Mouse (Mus musculus) lung, embryonic 14.5 days (tissue): ENCODE data around the gene Klhl12. TPM values are rescaled to one million over a fixed set of nuclear protein-coding genes. Genes with fewer than 3 reads are reported as not detected.
"Not testable (repeated sequence)": the region's sequence is repeated elsewhere in the genome, so short reads cannot be mapped to it uniquely, and the experiment has no call there.

Experiments used
- ATAC-seq: fragments of 200-750 bp; cut with Nextera tagmentation; 2 replicates; pipeline ENCODE4 v1.8.0; 2017; ENCODE audit warnings: mild to moderate bottlenecking, moderate TSS enrichment, moderate library complexity; ENCODE audit not compliant: insufficient read depth
- DNase-seq: peaks from one replicate; pipeline ENCODE4 v3.0.0-alpha.2; 2015
- H3K27ac ChIP-seq: fragments of 300-500 bp; sonication (generic); 2 replicates; pipeline ENCODE4 v1.5.1; 2014; ENCODE audit warnings: low read depth, mild to moderate bottlenecking, moderate library complexity
- H3K27me3 ChIP-seq: fragments of 300-500 bp; sonication (generic); 2 replicates; pipeline ENCODE4 v1.6.1; 2014; ENCODE audit warnings: low read length, control low read depth; ENCODE audit not compliant: insufficient read depth
- H3K36me3 ChIP-seq: fragments of 300-500 bp; sonication (generic); 2 replicates; pipeline ENCODE4 v1.6.1; 2014; ENCODE audit warnings: control low read depth; ENCODE audit not compliant: insufficient read depth
- H3K4me1 ChIP-seq: fragments of 300-500 bp; sonication (generic); 2 replicates; pipeline ENCODE4 v1.6.1; 2014; ENCODE audit warnings: antibody characterized with exemption, control low read depth; ENCODE audit not compliant: insufficient read depth
- H3K4me2 ChIP-seq: fragments of 300-500 bp; sonication (generic); 2 replicates; pipeline ENCODE4 v1.6.1; 2014; ENCODE audit warnings: mild to moderate bottlenecking
- H3K4me3 ChIP-seq: fragments of 300-500 bp; sonication (generic); 2 replicates; pipeline ENCODE4 v1.5.1; 2014; ENCODE audit warnings: low read depth, low read length
- H3K9ac ChIP-seq: fragments of 300-500 bp; sonication (generic); 2 replicates; pipeline ENCODE4 v1.6.1; 2014
- H3K9me3 ChIP-seq: fragments of 300-500 bp; sonication (generic); 2 replicates; pipeline ENCODE4 v1.6.1; 2016; ENCODE audit warnings: low read depth, low read length, control low read depth
- CTCF ChIP-seq: IDR thresholded peaks from 2 replicates; pipeline ENCODE4 v1.5.1; 2016; ENCODE audit warnings: antibody characterized with exemption, low read depth
- WGBS: fragments of 180-500 bp; shearing (Covaris S2); extraction: QIAGEN DNeasy Blood & Tissue Kit; methylation state at CpG from one replicate; pipeline ENCODE4 v1.1.7; 2014; 5-methylcytosine and 5-hydroxymethylcytosine counted together
- polyA plus RNA-seq: library from polyadenylated mRNA; unstranded; fragments of >200 nt; fragmentation: Nextera tagmentation; extraction: Ambion mirVana; gene quantifications from 2 replicates; pipeline ENCODE4 v1.2.1, GENCODE M21; 2014

Klhl12 gene
- polyA plus RNA-seq, 1 experiment from 2014 or later: 29.9 TPM

DNA sequence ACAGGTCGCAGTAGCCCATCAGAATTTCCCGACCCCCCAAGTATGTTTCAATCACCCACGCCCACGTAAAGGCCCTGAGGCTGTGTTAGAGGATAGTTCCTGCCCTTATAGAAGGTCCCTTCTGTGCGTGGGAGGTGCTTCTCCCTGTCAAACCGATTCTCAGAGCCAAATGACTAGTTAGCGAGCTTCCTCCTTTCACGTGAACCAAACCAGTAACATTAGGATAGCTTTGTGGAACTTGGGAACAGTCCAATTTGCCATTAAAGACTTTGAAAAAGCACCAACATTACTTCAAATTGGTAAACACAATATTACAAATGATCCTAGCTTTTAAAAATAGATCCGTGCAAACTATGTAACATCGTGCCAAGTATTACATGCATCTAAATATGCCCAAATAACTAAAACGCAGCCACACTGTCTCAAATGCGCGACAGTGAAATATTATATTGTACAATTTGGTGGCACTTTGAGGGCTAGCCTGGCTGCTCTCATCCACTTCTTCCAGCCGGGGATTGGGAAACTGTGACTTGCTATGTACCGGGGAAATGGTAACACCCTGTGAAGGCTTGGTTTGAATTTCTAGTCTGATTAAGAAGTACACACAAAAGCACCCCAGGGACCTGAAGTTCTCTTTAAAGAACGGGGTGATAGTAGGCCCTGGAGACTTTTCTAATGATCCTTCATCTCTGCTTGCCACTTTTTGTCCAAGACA lies 58.7 kb downstream of the Klhl12 start:
- no peak for TF ChIP-seq CTCF
- peak overlapping the region; percentile 86 for H3K4me2 ChIP-seq
- ATAC-seq (no peak), DNase-seq (peak; percentile 61)
- peak overlapping the region; percentile 58 for H3K27ac ChIP-seq
- peaks cover 14% of the 10 kb centered on the region for H3K4me1 ChIP-seq
- WGBS: 33% methylated on average over 16 of the region's 16 CpGs
- H3K36me3 ChIP-seq: 0 out of 2 replicates have a peak, but pooled peaks cover 6% of the 10 kb centered on the region
- no peaks in the 10 kb centered on the region for H3K9me3 ChIP-seq
- peaks cover 8% of the 10 kb centered on the region; the same call in 1 of the 2 replicates for H3K27me3 ChIP-seq
- H3K9ac ChIP-seq: peak overlapping the region; percentile 51; the same call in 1 of the 2 replicates
- H3K4me3 ChIP-seq: peak overlapping the region; percentile 40

DNA sequence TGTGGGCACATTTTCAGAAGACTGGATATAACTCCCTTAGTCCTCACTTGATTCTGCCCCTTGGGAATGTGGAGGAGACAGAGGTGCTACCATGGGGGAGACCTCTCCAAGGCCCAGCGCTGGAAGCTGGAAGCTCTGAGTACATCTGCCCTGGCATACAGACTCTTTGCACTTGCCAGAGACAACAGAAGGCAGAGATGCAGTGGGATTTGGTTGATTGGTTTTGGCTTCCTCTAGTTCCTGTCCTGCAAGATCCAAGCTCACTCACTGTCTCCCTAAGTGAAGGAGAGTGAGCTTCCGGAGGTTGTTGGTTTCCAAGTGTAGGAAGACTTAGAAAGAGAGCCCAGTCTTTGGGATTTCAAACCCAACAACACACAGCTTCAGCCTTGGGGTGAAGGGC lies 60.6 kb downstream of the Klhl12 start:
- no peak for TF ChIP-seq CTCF
- Histone ChIP-seq H3K36me3 (no peaks in the 10 kb centered on the region), H3K4me3 (no peak overlapping the region), H3K27ac (peak overlapping the region; percentile 77), H3K9ac (no peak overlapping the region), H3K4me1 (peaks cover 14% of the 10 kb centered on the region), H3K9me3 (no peaks in the 10 kb centered on the region), H3K27me3 (peaks cover 8% of the 10 kb centered on the region; the same call in 1 of the 2 replicates), H3K4me2 (no peak overlapping the region; the same call in 1 of the 2 replicates)
- DNase-seq (no peak), ATAC-seq (no peak)
- WGBS: 65% methylated on average over 2 of the region's 2 CpGs

DNA sequence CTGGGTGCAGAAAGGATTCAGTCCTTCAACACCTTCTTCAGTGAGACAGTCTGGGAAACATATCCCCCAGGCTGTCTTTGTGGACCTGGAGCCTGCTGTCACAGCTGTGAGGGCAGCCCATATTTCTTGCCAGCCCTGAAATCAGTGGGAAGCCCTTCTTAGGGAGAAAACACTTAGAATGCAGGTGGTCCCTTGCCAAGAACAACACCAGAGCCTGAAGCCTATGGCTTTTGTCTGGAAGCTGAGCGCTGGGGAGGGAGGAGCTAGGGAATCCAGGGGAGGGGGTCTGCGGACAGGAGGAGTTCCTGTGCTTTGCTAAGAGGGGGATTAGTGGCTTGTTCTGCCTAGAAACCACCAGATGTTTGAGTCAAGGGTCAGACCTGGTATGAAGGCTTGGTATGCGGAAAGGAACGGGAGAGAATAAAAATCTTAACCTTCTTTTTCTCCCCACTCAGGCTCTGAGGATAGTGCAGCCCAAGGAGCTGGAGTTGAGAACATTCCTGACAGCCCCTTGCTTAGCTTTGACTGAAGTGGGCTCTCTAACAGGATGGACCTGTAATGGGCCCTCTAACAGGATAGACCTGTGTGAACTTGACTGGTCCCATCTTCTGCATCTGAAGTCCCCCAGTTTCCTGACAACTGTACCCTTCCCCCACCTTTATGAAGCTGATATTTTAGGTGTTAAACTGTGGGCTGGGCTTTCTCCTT lies 61.3 kb downstream of the Klhl12 start:
- WGBS: 9% methylated on average over 4 of the region's 4 CpGs
- Histone ChIP-seq H3K36me3 (no peaks in the 10 kb centered on the region), H3K4me2 (peak overlapping the region; percentile 12; the same call in 1 of the 2 replicates), H3K9me3 (no peaks in the 10 kb centered on the region), H3K4me1 (peaks cover 14% of the 10 kb centered on the region), H3K9ac (no peak overlapping the region), H3K27me3 (peaks cover 8% of the 10 kb centered on the region; the same call in 1 of the 2 replicates), H3K27ac (peak overlapping the region; percentile 77), H3K4me3 (no peak overlapping the region)
- no peak for TF ChIP-seq CTCF
- DNase-seq (peak; percentile 72), ATAC-seq (peak; percentile 75)

DNA sequence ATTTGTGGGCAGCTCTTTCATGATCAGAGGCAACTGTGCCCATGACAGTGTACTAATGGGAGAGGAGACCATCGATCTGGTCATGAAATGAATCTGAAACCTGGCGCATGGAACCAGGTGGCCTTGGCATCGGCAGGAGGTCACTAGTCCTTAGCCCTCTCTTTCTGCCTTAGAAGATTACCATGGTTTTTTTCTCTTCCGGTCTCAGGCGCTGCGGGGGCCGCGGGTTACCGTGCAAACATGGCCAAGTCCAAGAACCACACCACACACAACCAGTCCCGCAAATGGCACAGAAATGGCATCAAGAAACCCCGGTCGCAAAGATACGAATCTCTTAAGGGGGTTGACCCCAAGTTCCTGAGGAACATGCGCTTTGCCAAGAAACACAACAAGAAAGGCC lies 62.5 kb downstream of the Klhl12 start:
- H3K4me2 ChIP-seq, H3K36me3 ChIP-seq, ATAC-seq, H3K9ac ChIP-seq, H3K4me3 ChIP-seq, H3K27ac ChIP-seq, H3K9me3 ChIP-seq, DNase-seq, H3K27me3 ChIP-seq: not testable (repeated sequence)
- peaks cover 14% of the 10 kb centered on the region for H3K4me1 ChIP-seq
- WGBS: 91% methylated on average over 13 of the region's 14 CpGs

DNA sequence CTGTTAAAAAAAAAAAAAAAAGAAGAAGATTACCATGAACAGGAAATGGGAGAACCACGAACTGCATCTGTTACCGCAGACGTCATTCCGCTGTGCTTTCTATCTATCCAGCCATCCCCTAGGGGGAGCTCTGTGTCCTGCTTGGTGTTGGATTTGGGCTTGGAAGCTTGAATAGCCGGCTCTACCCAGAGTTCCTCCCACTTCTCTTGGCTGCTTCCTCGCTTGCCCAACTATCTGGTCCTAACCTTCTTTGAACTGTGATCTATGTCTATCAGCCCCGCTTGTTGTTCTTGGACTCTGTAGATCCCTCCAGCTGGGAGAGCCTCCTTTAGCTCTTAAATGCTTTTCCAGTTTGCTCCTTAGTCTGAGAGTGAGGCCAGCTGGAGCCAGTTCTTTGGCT lies 63.3 kb downstream of the Klhl12 start:
- 0 out of 2 replicates have a peak overlapping the region, but pooled peaks have one; percentile 3 for H3K4me2 ChIP-seq
- no peaks in the 10 kb centered on the region for H3K36me3 ChIP-seq
- peak; percentile 87 for TF ChIP-seq CTCF
- H3K9ac ChIP-seq: no peak overlapping the region
- WGBS: 5% methylated on average over 7 of the region's 7 CpGs
- H3K9me3 ChIP-seq: no peaks in the 10 kb centered on the region
- H3K4me1 ChIP-seq: peaks cover 11% of the 10 kb centered on the region
- DNase-seq (peak; percentile 95), ATAC-seq (peak; percentile 71)
- H3K27me3 ChIP-seq: peaks cover 2% of the 10 kb centered on the region; the same call in 1 of the 2 replicates
- no peak overlapping the region for H3K4me3 ChIP-seq
- H3K27ac ChIP-seq: 0 out of 2 replicates have a peak overlapping the region, but pooled peaks have one; percentile 24

DNA sequence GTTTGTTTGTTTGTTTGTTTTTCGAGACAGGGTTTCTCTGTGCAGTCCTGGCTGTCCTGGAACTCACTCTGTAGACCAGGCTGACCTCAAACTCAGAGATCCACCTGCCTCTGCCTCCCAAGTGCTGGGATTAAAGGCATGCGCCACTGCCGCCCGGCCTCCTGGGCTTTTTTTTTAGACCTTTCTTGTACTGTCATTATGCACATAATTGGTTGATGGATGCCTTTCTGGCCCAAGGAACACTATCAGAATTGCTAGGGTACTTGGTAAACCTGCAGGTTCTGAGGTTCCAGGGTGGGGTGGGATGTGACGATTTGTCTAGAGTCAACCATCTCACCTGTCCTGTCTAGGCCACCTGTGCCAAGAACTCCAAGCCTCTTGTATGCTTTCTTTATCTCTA lies 63.9 kb downstream of the Klhl12 start:
- not testable (repeated sequence) for H3K9me3 ChIP-seq, H3K4me2 ChIP-seq, H3K36me3 ChIP-seq, H3K27ac ChIP-seq, DNase-seq, H3K4me3 ChIP-seq, H3K4me1 ChIP-seq, ATAC-seq, H3K27me3 ChIP-seq, H3K9ac ChIP-seq
- WGBS: 87% methylated on average over 5 of the region's 5 CpGs
